8 mouse cellular contexts compared by ENCODE assay signal in the genomic region with DNA sequence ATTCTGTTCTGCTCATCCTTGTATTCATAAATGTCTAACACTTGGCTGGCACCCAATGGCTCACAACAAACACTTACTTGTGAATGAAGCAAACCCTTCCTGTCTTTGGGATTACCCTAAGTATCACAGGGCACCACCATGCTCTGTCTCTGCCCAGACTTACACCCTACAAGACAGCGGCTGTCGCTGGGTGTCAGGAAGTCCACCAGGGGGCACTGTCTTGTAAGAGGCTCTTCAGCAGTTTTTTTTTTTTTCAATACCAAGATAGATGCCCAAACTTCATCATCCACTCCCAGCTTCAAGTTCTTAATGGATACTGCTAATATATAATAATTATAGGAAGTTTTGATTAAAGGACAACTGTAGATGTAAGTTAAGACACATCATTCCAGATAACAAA.
DNase-seq lines count a peak whose midpoint lies in the region; ATAC-seq and TF ChIP-seq lines count a peak whose summit lies in the region.
"Had no signal": no experiment of that assay in that cellular context is flagged by ENCODE, and none has a peak within 500 bp of the region (broad histone marks: within the 10 kb centered on the region; RNA-seq: fewer than 3 reads in every experiment).

No protein-coding gene starts in this region.

- H3K9ac ChIP-seq in liver, embryonic 12.5 days = no peak overlapping the region
- no peak overlapping the region for H3K9ac ChIP-seq in liver, embryonic 14.5 days (replicated peaks)
- H3K9ac ChIP-seq: lung, embryonic 15.5 days had no signal

- peak; percentile 55 for TF ChIP-seq CTCF in liver, embryonic 14.5 days (IDR thresholded peaks at IDR 0.05; ENCODE audit: low read depth)

- TF ChIP-seq EP300 in liver, embryonic 14.5 days (IDR thresholded peaks at IDR 0.05; ENCODE audit: low read depth) = no peak

- no peak overlapping the region for H3K4me2 ChIP-seq in liver, embryonic 12.5 days
- no peak overlapping the region for H3K4me2 ChIP-seq in liver, embryonic 14.5 days (ENCODE audit: low read depth)
- H3K4me2 ChIP-seq: lung, embryonic 15.5 days had no signal

- intact Hi-C loops in gastrocnemius, postnatal 14 days (cut with DNase I; ENCODE audit: low total_unique reads) = no loop called here

- no peak overlapping the region for H3K27ac ChIP-seq in liver, embryonic 12.5 days
- H3K27ac ChIP-seq in liver, embryonic 14.5 days = no peak overlapping the region
- H3K27ac ChIP-seq: lung, embryonic 15.5 days had no signal

- no peak overlapping the region for H3K4me3 ChIP-seq in liver, embryonic 12.5 days
- H3K4me3 ChIP-seq in liver, embryonic 14.5 days (ENCODE audit: insufficient read depth in 1 of 2, low read depth in 2 of 2, low read length in 2 of 2) = no peak overlapping the region
- H3K4me3 ChIP-seq: lung, embryonic 15.5 days had no signal

- no peaks in the 10 kb centered on the region for H3K9me3 ChIP-seq in liver, embryonic 12.5 days (replicated peaks)
- no peaks in the 10 kb centered on the region for H3K9me3 ChIP-seq in liver, embryonic 14.5 days (ENCODE audit: control insufficient read depth, low read length)
- H3K9me3 ChIP-seq: lung, embryonic 15.5 days had no signal

- H3K27me3 ChIP-seq in liver, embryonic 12.5 days (replicated peaks) = no peaks in the 10 kb centered on the region
- H3K27me3 ChIP-seq in liver, embryonic 14.5 days (ENCODE audit: control insufficient read depth, insufficient read depth, low read length) = no peaks in the 10 kb centered on the region
- H3K27me3 ChIP-seq: lung, embryonic 15.5 days had no signal

- no peak for ATAC-seq in liver, embryonic 12.5 days
- ATAC-seq in liver, embryonic 14.5 days (ENCODE audit: insufficient read depth) = no peak

- peak; percentile 21 for DNase-seq in liver
- DNase-seq in MEL-GATA-1-ER (ENCODE audit: extremely low read depth, low read depth) = peak; percentile 26
- DNase-seq in adrenal gland, postnatal 36 days = peak; percentile 47 to 60
- DNase-seq in gastrocnemius, postnatal 14 days = peak; percentile 11
- no peak for DNase-seq in liver, embryonic 14.5 days (ENCODE audit: low read depth in 3 of 3, low spot score in 3 of 3)
- no peak for DNase-seq in thymus, postnatal 36 days

- 12% methylated on average over 2 of the region's 2 CpGs for WGBS in liver, embryonic 12.5 days (ENCODE audit: insufficient replicate concordance)
- 18% methylated on average over 2 of the region's 2 CpGs for WGBS in liver, embryonic 14.5 days (ENCODE audit: insufficient replicate concordance)

- no peaks in the 10 kb centered on the region for H3K4me1 ChIP-seq in liver, embryonic 12.5 days
- H3K4me1 ChIP-seq in liver, embryonic 14.5 days (replicated peaks; ENCODE audit: control insufficient read depth in 2 of 2, insufficient read depth in 2 of 2, low read length in 1 of 2) = no peaks in the 10 kb centered on the region
- H3K4me1 ChIP-seq: lung, embryonic 15.5 days had no signal

- no peaks in the 10 kb centered on the region for H3K36me3 ChIP-seq in liver, embryonic 12.5 days
- no peaks in the 10 kb centered on the region for H3K36me3 ChIP-seq in liver, embryonic 14.5 days (replicated peaks; ENCODE audit: control insufficient read depth, insufficient read depth, low read depth)
- H3K36me3 ChIP-seq: lung, embryonic 15.5 days had no signal

Comparison
In these comparisons a context has a peak if more than half of its experiments do, and no peak if none do; other contexts are left out.
1. DNase-seq: peak in liver (single experiment), MEL-GATA-1-ER (single experiment), adrenal gland, postnatal 36 days (2 of 2) and gastrocnemius, postnatal 14 days (single experiment); none in liver, embryonic 14.5 days (0 of 3) and thymus, postnatal 36 days (0 of 2).